Mouse (Mus musculus): Measurements from ENCODE around the gene Gmcl1. TPM values are rescaled to one million over a fixed set of nuclear protein-coding genes. Genes with fewer than 3 reads are reported as not detected.
A peak's percentile ranks its signal among the peaks of the same experiment; 100 is the strongest.

Gene Gmcl1
- polyA plus RNA-seq, 1 experiment, result 6.6 TPM

GRCm38 (mm10) chr6:86683872-86684654 lies 49.1 kb downstream of the Gmcl1 start, which contains the start of gene Snrnp27:
Gene Snrnp27 (minus strand): TSS chr6:86684522.
- H3K79me2 ChIP-seq (ENCODE audit: control insufficient read depth, insufficient read depth), result peaks cover 17% of the 10 kb centered on the region
- H3K79me3 ChIP-seq (ENCODE audit: low read depth), result peaks cover 8% of the 10 kb centered on the region
- peaks cover 25% of the 10 kb centered on the region for H3K36me3 ChIP-seq (ENCODE audit: control insufficient read depth, insufficient read depth)
- H3ac ChIP-seq (ENCODE audit: control insufficient read depth, insufficient read length, low read depth), result peak within 1 kb of the TSS; percentile 92
- peak within 1 kb of the TSS; percentile 61 for H3K4me3 ChIP-seq (ENCODE audit: insufficient read depth, poor library complexity, severe bottlenecking)
- no peak for TF ChIP-seq CTCF (IDR thresholded peaks at IDR 0.05; ENCODE audit: control insufficient read depth, insufficient read depth, insufficient read length)
- TF ChIP-seq CEBPB (IDR thresholded peaks at IDR 0.05; ENCODE audit: low read depth), result no peak
- TF ChIP-seq MYOG (IDR thresholded peaks at IDR 0.05; ENCODE audit: control insufficient read depth, extremely low read depth, insufficient read length), result no peak
- no peak for TF ChIP-seq FOSL1 (IDR thresholded peaks at IDR 0.05; ENCODE audit: insufficient read depth, low read length, poor library complexity, severe bottlenecking)
- no peak for TF ChIP-seq USF1 (IDR thresholded peaks at IDR 0.05; ENCODE audit: low read depth)
- no peak for TF ChIP-seq MAX (IDR thresholded peaks at IDR 0.05)
- no peak for TF ChIP-seq MYOD1 (IDR thresholded peaks at IDR 0.05; ENCODE audit: control insufficient read depth, insufficient read length, low read depth)
- no peaks in the 10 kb centered on the region for H3K27me3 ChIP-seq (ENCODE audit: control insufficient read depth, insufficient read depth, insufficient read length)

GRCm38 (mm10) chr6:86681289-86681688 lies 51.9 kb downstream of the Gmcl1 start:
- Histone ChIP-seq H3K79me2 (ENCODE audit: control insufficient read depth, insufficient read depth) (peaks cover 17% of the 10 kb centered on the region), H3ac (ENCODE audit: control insufficient read depth, insufficient read length, low read depth) (no peak overlapping the region), H3K27me3 (ENCODE audit: control insufficient read depth, insufficient read depth, insufficient read length) (no peaks in the 10 kb centered on the region), H3K79me3 (ENCODE audit: low read depth) (peaks cover 8% of the 10 kb centered on the region), H3K4me3 (ENCODE audit: insufficient read depth, poor library complexity, severe bottlenecking) (no peak overlapping the region), H3K36me3 (ENCODE audit: control insufficient read depth, insufficient read depth) (peaks cover 42% of the 10 kb centered on the region)
- TF ChIP-seq CEBPB (IDR thresholded peaks at IDR 0.05; ENCODE audit: low read depth) (no peak), USF1 (IDR thresholded peaks at IDR 0.05; ENCODE audit: low read depth) (no peak)

- no peak overlapping the region for H3ac ChIP-seq (ENCODE audit: control insufficient read depth, insufficient read length, low read depth)
- peaks cover 1% of the 10 kb centered on the region for H3K79me3 ChIP-seq (ENCODE audit: low read depth)
- H3K79me2 ChIP-seq (ENCODE audit: control insufficient read depth, insufficient read depth), result peaks cover 7% of the 10 kb centered on the region
- peaks cover 59% of the 10 kb centered on the region for H3K36me3 ChIP-seq (ENCODE audit: control insufficient read depth, insufficient read depth)
- no peaks in the 10 kb centered on the region for H3K27me3 ChIP-seq (ENCODE audit: control insufficient read depth, insufficient read depth, insufficient read length)
- TF ChIP-seq USF1 (IDR thresholded peaks at IDR 0.05; ENCODE audit: low read depth) (no peak), CTCF (IDR thresholded peaks at IDR 0.05; ENCODE audit: control insufficient read depth, insufficient read depth, insufficient read length) (no peak), MAX (IDR thresholded peaks at IDR 0.05) (no peak), FOSL1 (IDR thresholded peaks at IDR 0.05; ENCODE audit: insufficient read depth, low read length, poor library complexity, severe bottlenecking) (no peak), CEBPB (IDR thresholded peaks at IDR 0.05; ENCODE audit: low read depth) (no peak), MYOG (IDR thresholded peaks at IDR 0.05; ENCODE audit: control insufficient read depth, extremely low read depth, insufficient read length) (no peak), MYOD1 (IDR thresholded peaks at IDR 0.05; ENCODE audit: control insufficient read depth, insufficient read length, low read depth) (no peak)
- H3K4me3 ChIP-seq (ENCODE audit: insufficient read depth, poor library complexity, severe bottlenecking), result no peak overlapping the region
These were observed 54.8 kb downstream of the Gmcl1 start for GRCm38 (mm10) chr6:86678341-86678740.

- no peaks in the 10 kb centered on the region for H3K27me3 ChIP-seq (ENCODE audit: control insufficient read depth, insufficient read depth, insufficient read length)
- no peak for TF ChIP-seq USF1 (IDR thresholded peaks at IDR 0.05; ENCODE audit: low read depth)
- peak; percentile 69 for TF ChIP-seq CTCF (IDR thresholded peaks at IDR 0.05; ENCODE audit: control insufficient read depth, insufficient read depth, insufficient read length)
- H3K4me3 ChIP-seq (ENCODE audit: insufficient read depth, poor library complexity, severe bottlenecking), result no peak overlapping the region
- no peak overlapping the region for H3ac ChIP-seq (ENCODE audit: control insufficient read depth, insufficient read length, low read depth)
- peaks cover 28% of the 10 kb centered on the region for H3K36me3 ChIP-seq (ENCODE audit: control insufficient read depth, insufficient read depth)
- no peaks in the 10 kb centered on the region for H3K79me2 ChIP-seq (ENCODE audit: control insufficient read depth, insufficient read depth)
- no peaks in the 10 kb centered on the region for H3K79me3 ChIP-seq (ENCODE audit: low read depth)
These were observed 62.3 kb downstream of the Gmcl1 start for GRCm38 (mm10) chr6:86670873-86671272.

- peak overlapping the region; percentile 56 for H3K4me3 ChIP-seq (ENCODE audit: insufficient read depth, poor library complexity, severe bottlenecking)
- no peak for TF ChIP-seq FOSL1 (IDR thresholded peaks at IDR 0.05; ENCODE audit: insufficient read depth, low read length, poor library complexity, severe bottlenecking)
- peak; percentile 30 for TF ChIP-seq CEBPB (IDR thresholded peaks at IDR 0.05; ENCODE audit: low read depth)
These were observed 63.9 kb downstream of the Gmcl1 start for GRCm38 (mm10) chr6:86669240-86669727.

GRCm38 (mm10) chr6:86668580-86669239 lies 64.5 kb downstream of the Gmcl1 start, which contains the start of gene Mxd1:
Gene Mxd1 (minus strand): TSS chr6:86669161.
- no peaks in the 10 kb centered on the region for H3K79me2 ChIP-seq (ENCODE audit: control insufficient read depth, insufficient read depth)
- H3K79me3 ChIP-seq (ENCODE audit: low read depth), result no peaks in the 10 kb centered on the region
- TF ChIP-seq MYOD1 (IDR thresholded peaks at IDR 0.05; ENCODE audit: control insufficient read depth, insufficient read length, low read depth) (no peak), CEBPB (IDR thresholded peaks at IDR 0.05; ENCODE audit: low read depth) (no peak), MAX (IDR thresholded peaks at IDR 0.05) (no peak), FOSL1 (IDR thresholded peaks at IDR 0.05; ENCODE audit: insufficient read depth, low read length, poor library complexity, severe bottlenecking) (no peak), MYOG (IDR thresholded peaks at IDR 0.05; ENCODE audit: control insufficient read depth, extremely low read depth, insufficient read length) (no peak), USF1 (IDR thresholded peaks at IDR 0.05; ENCODE audit: low read depth) (no peak), CTCF (IDR thresholded peaks at IDR 0.05; ENCODE audit: control insufficient read depth, insufficient read depth, insufficient read length) (no peak)
- H3ac ChIP-seq (ENCODE audit: control insufficient read depth, insufficient read length, low read depth), result peak within 1 kb of the TSS; percentile 64
- H3K27me3 ChIP-seq (ENCODE audit: control insufficient read depth, insufficient read depth, insufficient read length), result no peaks in the 10 kb centered on the region
- H3K36me3 ChIP-seq (ENCODE audit: control insufficient read depth, insufficient read depth), result peaks cover 13% of the 10 kb centered on the region
- H3K4me3 ChIP-seq (ENCODE audit: insufficient read depth, poor library complexity, severe bottlenecking), result peak within 1 kb of the TSS; percentile 56

More at GRCm38 (mm10) chr6:86669240-86669727, 63.9 kb downstream of the Gmcl1 start:
- H3K36me3 ChIP-seq (ENCODE audit: control insufficient read depth, insufficient read depth), result peaks cover 18% of the 10 kb centered on the region
- no peaks in the 10 kb centered on the region for H3K79me3 ChIP-seq (ENCODE audit: low read depth)
- H3ac ChIP-seq (ENCODE audit: control insufficient read depth, insufficient read length, low read depth), result peak overlapping the region; percentile 55
- H3K27me3 ChIP-seq (ENCODE audit: control insufficient read depth, insufficient read depth, insufficient read length), result no peaks in the 10 kb centered on the region
- no peaks in the 10 kb centered on the region for H3K79me2 ChIP-seq (ENCODE audit: control insufficient read depth, insufficient read depth)

Data from C2C12 (cell line).